Mouse (Mus musculus) myocyte (in vitro differentiated cells): ENCODE data around the gene Anks1b.

Experiments
- MAX ChIP-seq: IDR thresholded peaks from one replicate; pipeline ENCODE4 v1.6.1; 2011; ENCODE audit warnings: low read depth, mild to moderate bottlenecking, control low read depth
- POLR2A ChIP-seq: IDR thresholded peaks from one replicate; pipeline ENCODE4 v1.6.1; 2011; ENCODE audit warnings: low read depth, mild to moderate bottlenecking, control low read depth, moderate library complexity; ENCODE audit not compliant: insufficient read length
- POLR2AphosphoS2 ChIP-seq: IDR thresholded peaks from one replicate; pipeline ENCODE4 v1.6.1; 2011; ENCODE audit warnings: low read depth, control low read depth; ENCODE audit not compliant: insufficient read length
- REST ChIP-seq: IDR thresholded peaks from one replicate; pipeline ENCODE4 v1.6.1; 2011; ENCODE audit warnings: mild to moderate bottlenecking, control low read depth, moderate library complexity; ENCODE audit not compliant: insufficient read depth, insufficient read length
- SRF ChIP-seq: IDR thresholded peaks from one replicate; pipeline ENCODE4 v1.6.1; 2011; ENCODE audit warnings: low read depth; ENCODE audit not compliant: control insufficient read depth, insufficient read length
- TCF12 ChIP-seq: IDR thresholded peaks from one replicate; pipeline ENCODE4 v1.6.1; 2011; ENCODE audit warnings: mild to moderate bottlenecking, control low read depth; ENCODE audit not compliant: poor library complexity, insufficient read depth, severe bottlenecking

- TF ChIP-seq POLR2A (no peak), REST (no peak), MAX (no peak), TCF12 (no peak), SRF (no peak), POLR2AphosphoS2 (no peak)
Observed at GRCm38 (mm10) chr10:90116867-90117266, 243.6 kb downstream of the Anks1b start.
